Mouse (Mus musculus): ENCODE data around the gene St6gal1. TPM values are rescaled to one million over a fixed set of nuclear protein-coding genes. Genes with fewer than 3 reads are reported as not detected.

Gene St6gal1
- polyA plus RNA-seq, 1 experiment from 2014 or later = 21.1 TPM

GRCm38 (mm10) chr16:23189612-23190011 lies 34.9 kb upstream of the St6gal1 start:
- Histone ChIP-seq H3K9me3 (replicated peaks) (no peaks in the 10 kb centered on the region), H3K4me3 (replicated peaks) (no peak overlapping the region), H3K27me3 (replicated peaks) (no peaks in the 10 kb centered on the region), H3K27ac (replicated peaks) (no peak overlapping the region), H3K36me3 (no peaks in the 10 kb centered on the region), H3K4me1 (no peaks in the 10 kb centered on the region), H3K4me2 (no peak overlapping the region), H3K9ac (replicated peaks) (no peak overlapping the region)
- ATAC-seq (ENCODE audit: low FRiP score) = no peak
- 90% methylated on average over 1 of the region's 1 CpGs for WGBS

DNA sequence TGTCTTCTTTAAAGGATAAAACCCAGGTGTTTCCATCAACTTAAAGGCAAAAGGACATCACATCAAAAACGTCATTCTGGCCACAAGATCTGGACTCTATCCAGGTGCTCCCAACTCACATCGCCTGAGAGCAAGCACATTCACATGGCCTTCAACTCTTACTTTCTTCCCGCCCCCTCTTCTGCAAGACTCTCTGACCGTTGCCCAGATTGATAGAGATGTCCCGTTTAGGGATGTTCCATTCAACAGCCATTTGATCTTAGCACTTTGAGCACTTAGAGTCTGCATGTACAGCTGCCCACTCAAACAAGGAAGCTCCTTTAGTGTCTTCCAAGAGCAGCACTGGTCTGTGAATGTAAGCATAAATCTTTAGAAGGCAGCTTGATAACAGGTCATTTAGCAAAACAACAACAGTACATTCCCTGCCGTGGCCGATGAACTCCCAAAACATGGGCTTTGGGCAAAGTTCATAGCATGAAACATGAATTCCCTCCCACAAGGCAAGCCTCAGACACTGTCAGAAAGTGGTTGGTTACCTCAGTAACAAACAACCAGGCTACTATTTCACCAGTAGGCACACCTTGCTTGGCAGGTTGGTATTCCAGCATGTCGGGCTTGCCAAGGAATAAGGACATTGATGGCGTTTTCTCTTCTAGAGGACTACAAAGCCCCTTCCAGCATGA lies 32.8 kb upstream of the St6gal1 start:
- Histone ChIP-seq H3K9me3 (replicated peaks) (no peaks in the 10 kb centered on the region), H3K27ac (replicated peaks) (no peak overlapping the region), H3K9ac (replicated peaks) (no peak overlapping the region), H3K36me3 (no peaks in the 10 kb centered on the region), H3K4me3 (replicated peaks) (no peak overlapping the region), H3K27me3 (replicated peaks) (no peaks in the 10 kb centered on the region), H3K4me1 (no peaks in the 10 kb centered on the region), H3K4me2 (no peak overlapping the region)
- ATAC-seq (ENCODE audit: low FRiP score) = no peak
- 81% methylated on average over 9 of the region's 9 CpGs for WGBS

GRCm38 (mm10) chr16:23195618-23196017 lies 28.9 kb upstream of the St6gal1 start:
- Histone ChIP-seq H3K36me3 (no peaks in the 10 kb centered on the region), H3K9me3 (replicated peaks) (no peaks in the 10 kb centered on the region), H3K4me2 (no peak overlapping the region), H3K9ac (replicated peaks) (no peak overlapping the region), H3K27me3 (replicated peaks) (no peaks in the 10 kb centered on the region), H3K27ac (replicated peaks) (no peak overlapping the region), H3K4me1 (no peaks in the 10 kb centered on the region), H3K4me3 (replicated peaks) (no peak overlapping the region)
- ATAC-seq (ENCODE audit: low FRiP score) = no peak
- WGBS = 91% methylated on average over 7 of the region's 7 CpGs

GRCm38 (mm10) chr16:23196296-23196695 lies 28.2 kb upstream of the St6gal1 start:
- H3K4me3 ChIP-seq (replicated peaks) = no peak overlapping the region
- no peaks in the 10 kb centered on the region for H3K4me1 ChIP-seq
- no peaks in the 10 kb centered on the region for H3K9me3 ChIP-seq (replicated peaks)
- H3K9ac ChIP-seq (replicated peaks) = no peak overlapping the region
- no peak for ATAC-seq (ENCODE audit: low FRiP score)
- H3K36me3 ChIP-seq = no peaks in the 10 kb centered on the region
- H3K4me2 ChIP-seq = no peak overlapping the region
- no peaks in the 10 kb centered on the region for H3K27me3 ChIP-seq (replicated peaks)
- H3K27ac ChIP-seq (replicated peaks) = no peak overlapping the region

DNA sequence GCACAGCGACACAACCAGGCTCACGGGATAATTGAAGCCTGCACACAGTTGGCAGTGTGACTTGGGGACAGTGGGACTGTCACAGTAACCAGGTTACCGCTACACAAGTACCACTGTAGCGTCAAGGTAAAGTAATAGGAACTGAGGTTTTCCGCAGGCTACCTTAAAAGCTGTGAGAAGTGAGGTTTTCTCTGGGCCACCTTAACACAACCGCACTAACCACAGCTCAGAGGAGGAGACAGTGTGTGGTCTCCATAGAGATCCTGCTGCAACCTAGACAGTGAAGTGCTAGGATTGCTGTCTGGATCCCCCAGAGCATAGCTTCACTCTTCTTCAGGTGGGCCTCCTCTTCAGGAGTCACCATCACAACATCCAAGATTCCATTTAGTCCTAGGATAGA lies 27.7 kb upstream of the St6gal1 start:
- no peak for ATAC-seq (ENCODE audit: low FRiP score)
- 89% methylated on average over 6 of the region's 6 CpGs for WGBS

GRCm38 (mm10) chr16:23201498-23201897 lies 23.0 kb upstream of the St6gal1 start:
- no peak for ATAC-seq (ENCODE audit: low FRiP score)
- Histone ChIP-seq H3K27ac (replicated peaks) (no peak overlapping the region), H3K27me3 (replicated peaks) (no peaks in the 10 kb centered on the region), H3K4me2 (no peak overlapping the region), H3K4me3 (replicated peaks) (no peak overlapping the region), H3K9ac (replicated peaks) (no peak overlapping the region), H3K4me1 (no peaks in the 10 kb centered on the region), H3K9me3 (replicated peaks) (no peaks in the 10 kb centered on the region), H3K36me3 (no peaks in the 10 kb centered on the region)

More for the DNA sequence above, 27.7 kb upstream of the St6gal1 start:
- Histone ChIP-seq H3K4me1 (no peaks in the 10 kb centered on the region), H3K9me3 (replicated peaks) (no peaks in the 10 kb centered on the region), H3K4me2 (no peak overlapping the region), H3K27ac (replicated peaks) (no peak overlapping the region), H3K36me3 (no peaks in the 10 kb centered on the region), H3K9ac (replicated peaks) (no peak overlapping the region), H3K4me3 (replicated peaks) (no peak overlapping the region), H3K27me3 (replicated peaks) (no peaks in the 10 kb centered on the region)

GRCm38 (mm10) chr16:23214314-23214713 lies 10.2 kb upstream of the St6gal1 start:
- no peaks in the 10 kb centered on the region for H3K9me3 ChIP-seq (replicated peaks)
- H3K36me3 ChIP-seq = no peaks in the 10 kb centered on the region
- no peaks in the 10 kb centered on the region for H3K4me1 ChIP-seq
- H3K4me2 ChIP-seq = no peak overlapping the region
- H3K4me3 ChIP-seq (replicated peaks) = no peak overlapping the region
- no peak for ATAC-seq (ENCODE audit: low FRiP score)
- no peaks in the 10 kb centered on the region for H3K27me3 ChIP-seq (replicated peaks)
- no peak overlapping the region for H3K9ac ChIP-seq (replicated peaks)
- WGBS = 83% methylated on average over 7 of the region's 7 CpGs
- H3K27ac ChIP-seq (replicated peaks) = no peak overlapping the region

- no peak overlapping the region for H3K4me2 ChIP-seq
- no peak for ATAC-seq (ENCODE audit: low FRiP score)
- H3K27me3 ChIP-seq (replicated peaks) = no peaks in the 10 kb centered on the region
- no peak overlapping the region for H3K4me3 ChIP-seq (replicated peaks)
- H3K9ac ChIP-seq (replicated peaks) = no peak overlapping the region
- 78% methylated on average over 5 of the region's 5 CpGs for WGBS
- no peaks in the 10 kb centered on the region for H3K9me3 ChIP-seq (replicated peaks)
- no peaks in the 10 kb centered on the region for H3K4me1 ChIP-seq
- no peaks in the 10 kb centered on the region for H3K36me3 ChIP-seq
- no peak overlapping the region for H3K27ac ChIP-seq (replicated peaks)
Measured at GRCm38 (mm10) chr16:23215241-23215900, 9.2 kb upstream of the St6gal1 start.

GRCm38 (mm10) chr16:23216366-23216765 lies 8.2 kb upstream of the St6gal1 start:
- Histone ChIP-seq H3K9me3 (replicated peaks) (no peaks in the 10 kb centered on the region), H3K4me2 (no peak overlapping the region), H3K36me3 (no peaks in the 10 kb centered on the region), H3K27me3 (replicated peaks) (no peaks in the 10 kb centered on the region), H3K27ac (replicated peaks) (no peak overlapping the region), H3K4me3 (replicated peaks) (no peak overlapping the region), H3K9ac (replicated peaks) (no peak overlapping the region), H3K4me1 (no peaks in the 10 kb centered on the region)
- no peak for ATAC-seq (ENCODE audit: low FRiP score)
- WGBS = 85% methylated on average over 9 of the region's 9 CpGs

DNA sequence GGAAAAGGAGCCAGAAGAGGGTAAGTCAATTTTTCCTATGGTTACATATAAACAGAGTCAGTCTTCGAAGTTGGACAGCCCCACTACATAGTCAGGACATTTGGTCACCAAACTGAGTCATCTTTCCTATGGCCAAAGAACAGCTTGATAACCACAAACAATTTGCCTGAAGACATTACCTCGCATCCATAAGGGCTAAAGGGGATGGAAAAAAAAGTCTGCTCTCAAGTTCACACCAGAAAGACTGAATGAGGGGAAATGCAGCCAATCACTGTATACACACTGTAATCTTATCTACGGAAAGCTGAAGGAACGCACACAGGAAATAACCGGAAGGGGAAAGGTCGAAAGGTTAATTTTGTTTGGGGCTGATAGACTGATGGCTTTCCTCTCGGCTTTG lies 6.2 kb upstream of the St6gal1 start:
- Histone ChIP-seq H3K27me3 (replicated peaks) (no peaks in the 10 kb centered on the region), H3K4me1 (peaks cover 3% of the 10 kb centered on the region; the same call in 1 of the 2 replicates), H3K9ac (replicated peaks) (no peak overlapping the region), H3K4me3 (replicated peaks) (no peak overlapping the region), H3K27ac (replicated peaks) (no peak overlapping the region), H3K36me3 (no peaks in the 10 kb centered on the region), H3K9me3 (replicated peaks) (no peaks in the 10 kb centered on the region), H3K4me2 (no peak overlapping the region)
- WGBS = 76% methylated on average over 7 of the region's 7 CpGs
- ATAC-seq (ENCODE audit: low FRiP score) = no peak

- peak overlapping the region; percentile 94 for H3K4me2 ChIP-seq
- no peaks in the 10 kb centered on the region for H3K9me3 ChIP-seq (replicated peaks)
- peaks cover 40% of the 10 kb centered on the region for H3K4me1 ChIP-seq
- no peak for ATAC-seq (ENCODE audit: low FRiP score)
- H3K27me3 ChIP-seq (replicated peaks) = no peaks in the 10 kb centered on the region
- H3K4me3 ChIP-seq (replicated peaks) = peak overlapping the region; percentile 85
- H3K27ac ChIP-seq (replicated peaks) = 0 out of 2 replicates have a peak overlapping the region, but pooled peaks have one; percentile 23
- 61% methylated on average over 12 of the region's 12 CpGs for WGBS
- no peak overlapping the region for H3K9ac ChIP-seq (replicated peaks)
- H3K36me3 ChIP-seq = no peaks in the 10 kb centered on the region
Measured at GRCm38 (mm10) chr16:23223166-23223870, 1.2 kb upstream of the St6gal1 start.
